Mouse (Mus musculus) hindbrain, embryonic 15.5 days (tissue): ENCODE measurements around the gene Fry. TPM values are rescaled to one million over a fixed set of nuclear protein-coding genes. Genes with fewer than 3 reads are reported as not detected.

ENCODE experiments used
- ATAC-seq: fragments of 200-750 bp; cut with Nextera tagmentation; 2 replicates; pipeline ENCODE4 v1.8.0; 2017; ENCODE audit warnings: low read depth, moderate number of reproducible peaks, moderate TSS enrichment; ENCODE audit not compliant: low FRiP score
- H3K27ac ChIP-seq: fragments of 300-500 bp; sonication (generic); replicated peaks from 2 replicates; pipeline ENCODE4 v1.5.1; 2015; ENCODE audit warnings: mild to moderate bottlenecking, inconsistent platforms
- H3K27me3 ChIP-seq: fragments of 300-500 bp; sonication (generic); 2 replicates; pipeline ENCODE4 v1.6.1; 2015; ENCODE audit warnings: control low read depth, inconsistent platforms
- H3K36me3 ChIP-seq: fragments of 300-500 bp; sonication (generic); 2 replicates; pipeline ENCODE4 v1.6.1; 2015; ENCODE audit warnings: control low read depth, inconsistent platforms
- H3K4me1 ChIP-seq: fragments of 300-500 bp; sonication (generic); replicated peaks from 2 replicates; pipeline ENCODE4 v1.6.1; 2015; ENCODE audit warnings: control low read depth, inconsistent platforms
- H3K4me2 ChIP-seq: fragments of 300-500 bp; sonication (generic); 2 replicates; pipeline ENCODE4 v1.6.1; 2015; ENCODE audit warnings: moderate library complexity, mild to moderate bottlenecking, inconsistent platforms
- H3K4me3 ChIP-seq: fragments of 300-500 bp; sonication (generic); 2 replicates; pipeline ENCODE4 v1.5.1; 2015; ENCODE audit warnings: mild to moderate bottlenecking, inconsistent platforms
- H3K9ac ChIP-seq: fragments of 300-500 bp; sonication (generic); 2 replicates; pipeline ENCODE4 v1.6.1; 2015; ENCODE audit warnings: inconsistent platforms
- H3K9me3 ChIP-seq: fragments of 300-500 bp; sonication (generic); 2 replicates; pipeline ENCODE4 v1.6.1; 2016; ENCODE audit warnings: control low read depth, inconsistent platforms
- WGBS: fragments of 180-500 bp; shearing (Covaris S2); methylation state at CpG from one replicate; pipeline ENCODE4 v1.1.7; 2015; 5-methylcytosine and 5-hydroxymethylcytosine counted together
- polyA plus RNA-seq: library from polyadenylated mRNA; unstranded; fragments of >200 nt; fragmentation: Nextera tagmentation; extraction: Ambion mirVana; gene quantifications from 2 replicates; pipeline ENCODE4 v1.2.1, GENCODE M21; 2015

The Fry gene
- polyA plus RNA-seq, 1 experiment from 2014 or later: 52.0 TPM

DNA sequence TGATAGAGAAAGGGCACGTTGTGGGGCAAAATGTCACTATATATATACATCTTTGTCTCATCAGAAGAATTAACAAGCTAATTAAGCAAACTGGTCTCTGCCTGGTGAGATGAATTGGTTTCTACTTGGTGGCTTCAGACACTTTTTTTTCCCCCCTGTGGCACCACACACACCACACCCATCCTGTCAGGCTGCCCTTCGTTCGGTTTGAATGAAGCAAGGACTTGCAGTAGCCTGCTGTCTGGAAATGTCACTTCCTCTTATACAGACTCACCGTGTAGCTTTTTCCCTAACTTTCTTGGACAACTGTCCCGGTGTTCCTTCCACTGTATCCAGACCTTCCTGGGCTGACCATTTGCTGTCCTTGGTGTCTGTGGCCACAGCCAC lies 144.3 kb downstream of the Fry start:
- Histone ChIP-seq H3K4me3 (peak overlapping the region; percentile 58; the same call in 1 of the 2 replicates), H3K4me2 (peak overlapping the region; percentile 69), H3K27ac (peak overlapping the region; percentile 98), H3K27me3 (no peaks in the 10 kb centered on the region), H3K9ac (no peak overlapping the region), H3K36me3 (no peaks in the 10 kb centered on the region), H3K4me1 (peaks cover 51% of the 10 kb centered on the region), H3K9me3 (no peaks in the 10 kb centered on the region)
- ATAC-seq: no peak
- 59% methylated on average over 5 of the region's 5 CpGs for WGBS

DNA sequence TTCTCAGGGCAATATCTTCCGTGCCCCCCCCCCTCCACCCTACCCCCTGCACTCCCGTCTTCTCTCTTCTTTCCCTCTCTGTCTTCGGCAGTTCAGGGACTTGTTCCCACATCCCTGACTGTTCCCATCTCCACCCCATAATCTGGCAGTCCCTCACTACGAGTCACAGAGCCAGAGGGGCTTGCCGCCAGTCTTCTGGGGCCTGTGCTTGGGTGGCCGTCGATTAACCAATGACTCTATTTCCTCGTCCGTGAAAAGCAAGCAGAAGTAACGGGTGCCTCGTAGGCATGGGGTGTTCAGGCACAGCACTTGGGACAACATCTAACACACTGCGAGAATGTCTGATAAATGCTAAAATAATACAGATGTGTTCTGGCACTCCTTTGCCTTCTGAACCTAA lies 144.7 kb downstream of the Fry start:
- Histone ChIP-seq H3K27me3 (no peaks in the 10 kb centered on the region), H3K4me3 (peak overlapping the region; percentile 58; the same call in 1 of the 2 replicates), H3K27ac (no peak overlapping the region; the same call in 1 of the 2 replicates), H3K4me1 (peaks cover 49% of the 10 kb centered on the region), H3K9me3 (no peaks in the 10 kb centered on the region), H3K9ac (no peak overlapping the region), H3K4me2 (peak overlapping the region; percentile 69), H3K36me3 (no peaks in the 10 kb centered on the region)
- no peak for ATAC-seq
- WGBS: 76% methylated on average over 12 of the region's 12 CpGs

DNA sequence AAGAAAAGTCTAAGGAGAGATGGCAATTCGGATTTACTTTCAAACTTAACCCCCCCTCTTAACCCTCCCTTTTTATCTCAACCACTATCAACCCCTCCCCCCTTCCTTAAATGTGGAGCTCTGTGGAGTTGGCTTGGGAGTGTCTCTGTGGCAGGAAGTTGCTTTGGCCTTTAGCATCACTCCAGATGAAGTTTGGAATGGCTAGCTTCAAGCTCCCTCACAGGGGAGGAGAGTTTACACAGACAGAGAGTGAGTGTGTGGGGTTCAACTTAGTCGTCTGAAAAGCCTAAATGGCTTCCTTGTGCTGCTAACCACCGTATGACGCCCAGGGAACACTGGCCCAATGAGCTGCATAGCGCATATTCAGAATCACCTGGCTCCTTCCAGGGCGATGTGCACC lies 145.2 kb downstream of the Fry start:
- no peaks in the 10 kb centered on the region for H3K36me3 ChIP-seq
- no peak overlapping the region for H3K4me3 ChIP-seq
- H3K9me3 ChIP-seq: no peaks in the 10 kb centered on the region
- no peaks in the 10 kb centered on the region for H3K27me3 ChIP-seq
- H3K4me1 ChIP-seq: peaks cover 44% of the 10 kb centered on the region
- no peak for ATAC-seq
- H3K9ac ChIP-seq: no peak overlapping the region
- no peak overlapping the region for H3K27ac ChIP-seq
- WGBS: 80% methylated on average over 6 of the region's 6 CpGs
- 0 out of 2 replicates have a peak overlapping the region, but pooled peaks have one; percentile 69 for H3K4me2 ChIP-seq

DNA sequence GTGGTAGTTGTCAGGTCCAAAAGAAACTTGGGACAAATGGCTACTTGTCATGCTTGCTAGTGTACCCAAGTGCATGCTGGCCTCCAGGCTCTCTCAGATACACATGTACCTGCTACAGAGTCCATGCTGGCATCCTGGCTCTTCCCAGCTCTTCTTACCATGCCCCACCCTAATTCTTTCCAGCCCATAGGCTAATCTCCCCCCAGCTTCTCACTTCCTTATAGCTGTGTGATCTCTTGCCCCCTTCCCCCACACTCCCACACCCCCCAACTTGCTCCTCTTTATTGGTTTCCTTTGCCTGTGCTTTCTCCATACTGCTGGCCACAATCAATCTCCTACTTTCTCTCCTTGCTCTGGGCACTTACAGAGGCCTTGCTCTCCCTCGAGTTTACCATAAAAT lies 146.6 kb downstream of the Fry start:
- H3K36me3 ChIP-seq: no peaks in the 10 kb centered on the region
- 45% methylated on average over 1 of the region's 1 CpGs for WGBS
- peaks cover 42% of the 10 kb centered on the region for H3K4me1 ChIP-seq
- no peak for ATAC-seq
- H3K4me3 ChIP-seq: no peak overlapping the region
- no peak overlapping the region for H3K27ac ChIP-seq
- no peak overlapping the region for H3K4me2 ChIP-seq
- H3K9ac ChIP-seq: no peak overlapping the region
- H3K27me3 ChIP-seq: no peaks in the 10 kb centered on the region
- no peaks in the 10 kb centered on the region for H3K9me3 ChIP-seq

DNA sequence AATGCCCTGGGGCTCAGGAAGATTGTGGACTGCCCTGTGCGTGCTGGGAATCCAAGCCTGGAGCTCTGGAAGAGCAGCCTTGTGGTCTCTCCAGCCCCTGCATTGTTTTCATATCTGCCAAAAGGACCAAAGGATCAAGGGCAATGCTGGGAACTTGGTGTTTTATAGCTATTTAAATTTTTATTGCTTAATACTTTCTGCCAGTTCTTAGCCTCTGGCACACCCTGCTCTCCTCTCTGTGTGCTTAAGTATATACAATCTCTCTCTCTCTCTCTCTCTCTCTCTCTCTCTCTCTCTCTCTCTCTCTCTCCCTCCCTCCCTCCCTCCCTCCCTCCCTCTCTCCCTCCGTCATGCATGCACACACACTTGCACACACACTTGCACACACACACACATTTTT lies 147.5 kb downstream of the Fry start:
- WGBS: 68% methylated on average over 2 of the region's 2 CpGs
- H3K27me3 ChIP-seq: no peaks in the 10 kb centered on the region
- no peaks in the 10 kb centered on the region for H3K9me3 ChIP-seq
- H3K4me1 ChIP-seq: peaks cover 42% of the 10 kb centered on the region
- no peaks in the 10 kb centered on the region for H3K36me3 ChIP-seq
- no peak for ATAC-seq
- H3K9ac ChIP-seq: no peak overlapping the region
- no peak overlapping the region for H3K27ac ChIP-seq
- H3K4me2 ChIP-seq: no peak overlapping the region
- no peak overlapping the region for H3K4me3 ChIP-seq

DNA sequence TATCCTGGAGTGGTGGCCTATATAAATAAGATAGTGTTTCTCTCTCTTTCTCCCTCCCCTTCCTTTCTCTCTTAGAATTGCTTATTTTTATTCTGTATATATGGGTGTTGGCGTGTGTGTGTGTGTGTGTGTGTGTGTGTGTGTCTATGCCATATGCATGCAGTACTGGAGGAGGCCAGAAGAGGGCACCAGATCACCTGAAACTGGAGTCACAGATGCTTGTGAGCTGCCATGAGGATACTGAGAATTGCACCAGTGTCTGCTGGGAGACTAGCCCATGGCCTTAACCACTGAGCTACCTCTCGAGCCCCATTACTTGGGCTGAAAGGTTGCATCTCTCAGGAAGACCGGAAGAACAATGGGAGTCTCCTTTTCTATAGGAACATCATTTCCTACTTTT lies 149.8 kb downstream of the Fry start:
- ATAC-seq: no peak
- Histone ChIP-seq H3K9me3 (no peaks in the 10 kb centered on the region), H3K4me1 (peaks cover 26% of the 10 kb centered on the region), H3K4me2 (no peak overlapping the region), H3K4me3 (no peak overlapping the region), H3K27ac (no peak overlapping the region), H3K27me3 (no peaks in the 10 kb centered on the region), H3K36me3 (no peaks in the 10 kb centered on the region), H3K9ac (no peak overlapping the region)
- 98% methylated on average over 3 of the region's 3 CpGs for WGBS

DNA sequence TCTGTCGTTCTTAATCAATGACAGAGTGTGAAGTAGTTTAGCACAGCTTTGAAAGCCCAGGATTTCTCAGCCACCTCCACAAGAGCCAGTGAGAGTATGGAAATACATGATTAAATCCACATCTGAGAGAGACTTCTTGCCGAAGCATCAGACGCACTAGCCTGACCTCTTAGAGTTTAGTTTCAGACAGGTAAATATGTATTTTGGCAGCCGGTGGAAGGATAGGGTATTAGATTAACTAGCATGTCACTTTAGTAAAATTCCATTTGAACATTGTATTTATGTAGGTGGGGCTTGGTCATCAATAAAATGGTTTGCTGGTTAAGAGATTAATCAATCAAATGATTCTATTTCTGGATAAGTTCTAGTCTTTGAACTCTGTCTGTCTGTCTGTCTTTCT lies 152.0 kb downstream of the Fry start:
- ATAC-seq: no peak
- no peaks in the 10 kb centered on the region for H3K36me3 ChIP-seq
- H3K4me3 ChIP-seq: no peak overlapping the region
- 0 out of 2 replicates have a peak, but pooled peaks cover 5% of the 10 kb centered on the region for H3K4me1 ChIP-seq
- H3K4me2 ChIP-seq: no peak overlapping the region
- no peaks in the 10 kb centered on the region for H3K27me3 ChIP-seq
- no peak overlapping the region for H3K27ac ChIP-seq
- H3K9ac ChIP-seq: no peak overlapping the region
- H3K9me3 ChIP-seq: no peaks in the 10 kb centered on the region
- 84% methylated on average over 4 of the region's 4 CpGs for WGBS

DNA sequence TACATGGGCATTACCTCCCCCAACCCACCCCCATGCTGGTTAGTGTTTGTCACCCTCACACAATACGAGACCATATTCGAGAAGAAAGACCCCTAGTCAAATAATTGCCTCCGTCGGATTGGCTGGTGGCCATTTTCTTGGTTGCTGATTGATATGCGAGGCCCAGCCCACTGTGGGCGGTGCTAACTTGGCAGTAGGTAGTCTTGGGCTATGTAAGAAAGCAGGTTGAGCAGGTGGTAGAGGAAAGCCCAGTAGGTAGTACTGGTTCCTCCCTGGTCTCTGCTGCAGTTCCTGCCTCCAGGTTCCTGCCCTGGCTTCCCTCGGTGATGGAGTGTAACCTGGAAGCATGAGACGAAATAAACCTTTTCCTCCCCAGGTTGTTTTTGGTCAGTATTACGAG lies 153.7 kb downstream of the Fry start:
- Histone ChIP-seq H3K4me1 (no peaks in the 10 kb centered on the region), H3K9me3 (no peaks in the 10 kb centered on the region), H3K27ac (no peak overlapping the region), H3K4me3 (no peak overlapping the region), H3K9ac (no peak overlapping the region), H3K27me3 (no peaks in the 10 kb centered on the region), H3K4me2 (no peak overlapping the region), H3K36me3 (no peaks in the 10 kb centered on the region)
- WGBS: 93% methylated on average over 9 of the region's 9 CpGs
- no peak for ATAC-seq

DNA sequence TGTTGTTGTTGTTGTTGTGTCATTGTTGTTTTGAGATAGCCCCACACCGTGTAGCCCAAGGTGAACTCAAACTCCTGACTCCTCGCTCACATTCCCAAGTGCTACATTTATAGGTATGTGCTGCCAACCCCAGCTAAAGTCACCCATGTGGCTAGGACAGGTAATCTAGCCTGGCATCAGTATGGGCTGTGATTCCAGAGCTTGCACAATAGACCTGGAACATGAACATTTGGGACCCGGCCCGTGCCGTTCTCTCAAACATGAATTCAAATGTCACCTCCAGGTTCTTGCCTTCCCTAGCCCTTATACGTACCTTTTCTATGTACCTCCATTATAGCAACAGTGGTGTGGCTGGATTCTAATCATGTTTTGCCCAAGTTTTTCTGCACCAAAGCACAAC lies 156.9 kb downstream of the Fry start:
- ATAC-seq: no peak
- Histone ChIP-seq H3K36me3 (no peaks in the 10 kb centered on the region), H3K4me1 (no peaks in the 10 kb centered on the region), H3K9me3 (no peaks in the 10 kb centered on the region), H3K27me3 (no peaks in the 10 kb centered on the region), H3K4me3 (no peak overlapping the region), H3K4me2 (no peak overlapping the region), H3K27ac (no peak overlapping the region), H3K9ac (no peak overlapping the region)
- WGBS: 91% methylated on average over 6 of the region's 6 CpGs

DNA sequence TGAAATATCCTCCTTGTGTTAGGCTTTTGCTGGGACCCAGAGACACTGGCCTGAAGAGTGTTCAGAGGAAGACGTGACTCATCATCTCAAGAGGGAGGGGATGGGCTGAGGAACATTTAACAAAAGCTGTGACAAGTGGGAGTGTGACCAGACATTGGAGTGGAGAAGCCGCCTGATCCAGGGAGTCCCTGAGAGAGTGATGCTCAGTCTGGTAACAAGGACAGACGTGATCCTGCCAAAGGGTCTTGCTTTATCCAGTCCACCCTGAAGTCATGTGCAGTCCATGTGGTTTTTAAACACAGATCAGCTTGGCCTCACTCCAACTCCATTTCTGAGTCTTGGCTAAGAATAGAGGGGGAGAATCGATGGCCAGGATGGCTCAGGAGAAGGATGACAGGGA lies 158.2 kb downstream of the Fry start:
- H3K4me2 ChIP-seq: no peak overlapping the region
- 76% methylated on average over 4 of the region's 4 CpGs for WGBS
- no peak overlapping the region for H3K4me3 ChIP-seq
- no peak overlapping the region for H3K9ac ChIP-seq
- no peak overlapping the region for H3K27ac ChIP-seq
- no peaks in the 10 kb centered on the region for H3K9me3 ChIP-seq
- H3K4me1 ChIP-seq: no peaks in the 10 kb centered on the region
- ATAC-seq: no peak
- no peaks in the 10 kb centered on the region for H3K36me3 ChIP-seq
- H3K27me3 ChIP-seq: no peaks in the 10 kb centered on the region

DNA sequence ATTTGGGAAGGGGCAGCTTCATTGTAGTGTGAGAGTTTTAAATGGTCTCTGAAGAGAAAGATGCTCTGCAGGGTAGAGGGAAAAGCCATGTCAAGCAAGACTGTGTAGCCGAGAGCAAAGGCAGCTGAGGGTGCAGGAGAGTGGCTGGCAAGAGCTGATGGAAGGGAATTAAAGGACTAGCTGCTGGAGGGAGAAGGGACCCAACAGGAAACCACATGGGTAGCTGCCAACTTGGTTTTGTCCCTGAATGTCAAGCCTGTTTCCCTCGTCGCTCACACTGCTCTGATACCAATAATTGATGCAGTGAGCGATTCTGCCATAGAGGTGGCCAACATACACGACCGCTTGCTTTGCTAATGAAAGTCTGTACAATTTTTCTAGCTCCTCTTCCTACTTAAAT lies 160.9 kb downstream of the Fry start:
- H3K4me3 ChIP-seq: no peak overlapping the region
- no peaks in the 10 kb centered on the region for H3K36me3 ChIP-seq
- H3K9ac ChIP-seq: no peak overlapping the region
- no peak for ATAC-seq
- no peak overlapping the region for H3K4me2 ChIP-seq
- no peaks in the 10 kb centered on the region for H3K9me3 ChIP-seq
- H3K4me1 ChIP-seq: no peaks in the 10 kb centered on the region
- no peaks in the 10 kb centered on the region for H3K27me3 ChIP-seq
- no peak overlapping the region for H3K27ac ChIP-seq
- WGBS: 74% methylated on average over 6 of the region's 6 CpGs

DNA sequence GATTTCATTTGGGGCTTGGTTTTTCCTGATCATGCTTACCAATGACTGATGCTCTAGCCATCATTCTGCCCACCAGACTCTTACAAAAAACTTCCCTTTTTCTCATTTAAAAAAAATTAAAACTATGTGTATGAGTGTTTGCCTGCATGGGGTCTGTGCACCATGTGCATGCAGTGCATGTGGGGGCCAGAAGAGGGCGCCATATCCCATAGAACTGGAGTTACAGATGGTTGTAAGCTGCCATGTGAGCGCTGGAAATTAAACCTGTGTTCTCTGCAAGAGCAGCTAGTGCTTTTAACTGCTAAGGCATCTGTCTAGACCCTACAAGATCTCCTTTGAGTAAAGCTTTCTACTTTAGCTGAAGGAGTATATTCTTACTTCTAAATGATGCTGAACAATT lies 162.6 kb downstream of the Fry start:
- Histone ChIP-seq H3K36me3 (no peaks in the 10 kb centered on the region), H3K4me2 (no peak overlapping the region), H3K4me3 (no peak overlapping the region), H3K9ac (no peak overlapping the region), H3K27me3 (no peaks in the 10 kb centered on the region), H3K4me1 (no peaks in the 10 kb centered on the region), H3K27ac (no peak overlapping the region), H3K9me3 (no peaks in the 10 kb centered on the region)
- WGBS: 79% methylated on average over 2 of the region's 2 CpGs
- ATAC-seq: no peak

DNA sequence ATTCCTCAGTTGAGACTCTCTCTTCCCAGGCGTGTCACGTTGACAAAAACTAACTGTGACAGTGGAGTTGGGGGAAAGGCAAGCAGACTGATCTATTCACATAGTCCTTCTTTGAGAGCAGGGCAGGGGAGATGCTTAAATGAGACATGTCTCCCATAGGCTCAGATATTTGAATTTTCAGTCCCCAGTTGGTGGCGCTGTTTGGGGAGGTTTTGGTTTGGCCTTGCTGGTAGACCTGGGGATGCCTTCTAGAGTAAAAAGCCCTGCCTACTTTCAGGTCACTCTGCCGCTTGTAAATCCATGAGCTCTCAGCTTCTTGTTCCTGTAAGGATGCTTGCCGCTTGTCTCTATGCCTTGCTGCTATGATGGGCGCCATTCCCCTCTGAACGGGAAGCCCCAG lies 163.6 kb downstream of the Fry start:
- H3K36me3 ChIP-seq: no peaks in the 10 kb centered on the region
- 82% methylated on average over 7 of the region's 7 CpGs for WGBS
- H3K4me2 ChIP-seq: no peak overlapping the region
- H3K9ac ChIP-seq: no peak overlapping the region
- no peak overlapping the region for H3K4me3 ChIP-seq
- H3K27ac ChIP-seq: no peak overlapping the region
- no peaks in the 10 kb centered on the region for H3K9me3 ChIP-seq
- H3K4me1 ChIP-seq: no peaks in the 10 kb centered on the region; the same call in 1 of the 2 replicates
- H3K27me3 ChIP-seq: no peaks in the 10 kb centered on the region
- ATAC-seq: no peak
